Mouse (Mus musculus) spleen, adult 2 months (tissue): ENCODE data around the gene Synpo2.

Experiments
- CTCF ChIP-seq: fragments of 200-500 bp; IDR thresholded peaks from 2 replicates; pipeline ENCODE4 v1.5.1; 2011; ENCODE audit warnings: mild to moderate bottlenecking, inconsistent platforms; ENCODE audit not compliant: insufficient read depth, insufficient read length, insufficient replicate concordance; ENCODE audit errors: extremely low read depth
- POLR2A ChIP-seq: fragments of 200-500 bp; IDR thresholded peaks from 2 replicates; pipeline ENCODE4 v1.6.1; 2011; ENCODE audit warnings: low read depth, low read length, inconsistent platforms

DNA sequence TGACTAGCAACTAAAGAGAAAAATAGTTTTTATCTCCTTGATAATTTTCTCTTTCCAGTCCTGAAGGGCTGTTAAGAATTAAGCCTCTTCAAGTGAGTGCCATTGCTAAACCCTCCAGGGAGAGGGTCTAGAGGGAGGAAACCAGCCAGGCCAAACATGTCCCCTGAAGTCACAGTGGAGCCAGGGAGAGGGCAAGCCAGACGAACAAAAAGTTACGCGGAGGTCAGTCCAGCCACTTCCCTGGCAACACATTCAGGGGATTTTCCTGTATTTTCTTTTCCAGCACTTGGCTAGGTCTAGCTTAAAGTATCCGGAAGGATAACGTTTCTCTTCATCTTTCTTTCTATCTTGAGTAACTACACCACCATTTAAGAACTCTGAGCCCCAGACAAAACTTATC, 8.4 kb upstream of the Synpo2 start:
- TF ChIP-seq POLR2A: no peak
- TF ChIP-seq CTCF: no peak
